ENCODE assay signal across 9 mouse cellular contexts in genomic region chr3:68764917-68765598, GRCm38 (mm10).
DNase-seq lines count a peak whose midpoint lies in the region; TF ChIP-seq lines count a peak whose summit lies in the region.
"Had no signal": no experiment of that assay in that cellular context is flagged by ENCODE, and none has a peak within 500 bp of the region (broad histone marks: within the 10 kb centered on the region; RNA-seq: fewer than 3 reads in every experiment).

No protein-coding gene starts in this region.

- H3K79me2 ChIP-seq in myocyte (ENCODE audit: control insufficient read depth, insufficient read depth) = no peaks in the 10 kb centered on the region

- H3K36me3 ChIP-seq in myocyte (ENCODE audit: control insufficient read depth, insufficient read depth) = no peaks in the 10 kb centered on the region
- H3K36me3 ChIP-seq: hindbrain, embryonic 15.5 days had no signal

- H3K27me3 ChIP-seq in myocyte (ENCODE audit: control insufficient read depth, insufficient read depth, insufficient read length) = no peaks in the 10 kb centered on the region
- H3K27me3 ChIP-seq: hindbrain, embryonic 15.5 days had no signal

- H3ac ChIP-seq in myocyte (ENCODE audit: control insufficient read depth, insufficient read length) = no peak overlapping the region

- H3K4me2 ChIP-seq in myocyte (ENCODE audit: low read depth) = peak overlapping the region; percentile 62
- H3K4me2 ChIP-seq: hindbrain, embryonic 15.5 days had no signal

- no peak overlapping the region for H3K4me3 ChIP-seq in myocyte
- H3K4me3 ChIP-seq: hindbrain, embryonic 15.5 days had no signal

- TF ChIP-seq POLR2A in myocyte (IDR thresholded peaks at IDR 0.05; ENCODE audit: insufficient read length, low read depth) = no peak

- intact Hi-C loops in gastrocnemius, postnatal 14 days (cut with DNase I; ENCODE audit: low total_unique reads) = no loop called here

- peak; percentile 75 for DNase-seq in right cerebral cortex, adult 18-20 months
- no peak for DNase-seq in right cerebral cortex, postnatal 4 days
- DNase-seq in gastrocnemius, postnatal 14 days = peak; percentile 71
- peak; percentile 56 to 67 for DNase-seq in kidney, postnatal 4 days
- DNase-seq in embryo, embryonic 10 days (ENCODE audit: low spot score) = no peak
- no peak for DNase-seq in B cell, adult 2 months
- DNase-seq in c-Kit-positive CD71-positive TER-119-positive erythroid progenitor cells, embryonic 14.5 days (ENCODE audit: low spot score) = no peak

TF ChIP-seq in myocyte, 11 proteins besides CTCF, POLR2A, EP300 and RAD21:
- TF ChIP-seq TCF3 (IDR thresholded peaks at IDR 0.05; ENCODE audit: insufficient read length, low read depth) (no peak), MYOD1 (IDR thresholded peaks at IDR 0.05; ENCODE audit: control insufficient read depth in 1 of 3, insufficient read length in 2 of 3, low read depth in 2 of 3) (peak in 1 of 3 experiments; percentile 15), USF1 (IDR thresholded peaks at IDR 0.05; ENCODE audit: low read depth) (peak; percentile 56), E2F4 (IDR thresholded peaks at IDR 0.05; ENCODE audit: insufficient read depth) (no peak), MYOG (IDR thresholded peaks at IDR 0.05; ENCODE audit: control insufficient read depth in 1 of 3, insufficient read depth in 1 of 3, insufficient read length in 2 of 3, low read depth in 2 of 3) (no peak), TCF12 (IDR thresholded peaks at IDR 0.05; ENCODE audit: insufficient read depth, poor library complexity, severe bottlenecking) (no peak), SRF (IDR thresholded peaks at IDR 0.05; ENCODE audit: control insufficient read depth, insufficient read length, low read depth) (no peak), POLR2AphosphoS2 (IDR thresholded peaks at IDR 0.05; ENCODE audit: insufficient read length, low read depth) (no peak)

Comparison
In these comparisons a context has a peak if more than half of its experiments do, and no peak if none do; other contexts are left out.
1. DNase-seq: peak in right cerebral cortex, adult 18-20 months (single experiment), gastrocnemius, postnatal 14 days (single experiment) and kidney, postnatal 4 days (2 of 2); none in right cerebral cortex, postnatal 4 days (single experiment), embryo, embryonic 10 days (single experiment), B cell, adult 2 months (0 of 2) and c-Kit-positive CD71-positive TER-119-positive erythroid progenitor cells, embryonic 14.5 days (single experiment).